ENCODE assay signal across 24 mouse cellular contexts in the genomic region with DNA sequence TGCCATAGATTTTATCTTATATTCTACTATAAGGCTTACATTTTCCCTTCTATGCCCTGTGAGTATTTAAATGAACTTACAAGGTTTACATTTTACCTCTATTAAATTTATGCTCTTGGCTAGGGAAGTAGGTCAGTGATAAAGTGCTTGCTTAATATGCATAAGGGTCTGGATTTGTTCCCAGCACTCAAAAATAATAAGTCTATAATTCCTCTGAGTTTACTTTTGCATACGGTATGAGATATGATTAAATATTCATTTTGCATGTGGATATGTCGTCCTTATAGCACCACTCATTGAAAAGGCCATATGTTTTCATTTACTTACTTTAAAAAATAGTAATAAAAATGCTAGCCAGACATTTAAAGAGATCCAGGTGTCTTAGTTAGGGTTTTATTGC.
"Had no signal": no experiment of that assay in that cellular context is flagged by ENCODE, and none has a peak within 500 bp of the region (broad histone marks: within the 10 kb centered on the region; RNA-seq: fewer than 3 reads in every experiment).

No protein-coding gene starts in this region.

- H3K4me2 ChIP-seq: heart, embryonic 12.5 days; hindbrain, embryonic 12.5 days; hindbrain, embryonic 14.5 days; intestine, embryonic 15.5 days; limb, embryonic 15.5 days; liver, embryonic 12.5 days had no signal

- DNase-seq: gastrocnemius, adult 2 months; gastrocnemius, postnatal 10 days; gastrocnemius, postnatal 25 days; heart, adult 18-20 months; heart, postnatal 10 days; heart, postnatal 4 days; kidney, adult 18-20 months; kidney, adult 8-10 months; kidney, postnatal 10 days; kidney, postnatal 25 days; kidney, postnatal 4 days had no signal

- H3K36me3 ChIP-seq: heart, embryonic 10.5 days; heart, embryonic 12.5 days; hindbrain, embryonic 10.5 days; hindbrain, embryonic 12.5 days; intestine, embryonic 15.5 days; limb, embryonic 15.5 days; liver, embryonic 12.5 days had no signal

- ATAC-seq: hindbrain, embryonic 16.5 days; inflammation-experienced regulatory T-cells, adult 6 months; intestine, embryonic 15.5 days; intestine, postnatal 0 days; liver, embryonic 12.5 days had no signal

- H3K9me3 ChIP-seq: heart, embryonic 10.5 days; heart, embryonic 12.5 days; hindbrain, embryonic 10.5 days; hindbrain, embryonic 12.5 days; intestine, embryonic 15.5 days; limb, embryonic 15.5 days; liver, embryonic 12.5 days had no signal

- H3K27me3 ChIP-seq: heart, embryonic 12.5 days; hindbrain, embryonic 12.5 days; intestine, embryonic 15.5 days; limb, embryonic 15.5 days; liver, embryonic 12.5 days had no signal

- H3K27ac ChIP-seq: gastrocnemius, adult 2 months; heart, embryonic 10.5 days; hindbrain, embryonic 10.5 days; hindbrain, embryonic 12.5 days; hindbrain, embryonic 14.5 days; intestine, embryonic 15.5 days; layer of hippocampus, adult 2 months; left cerebral cortex, adult 2 months; liver, embryonic 12.5 days had no signal

- H3K9ac ChIP-seq: heart, embryonic 12.5 days; hindbrain, embryonic 12.5 days; hindbrain, embryonic 14.5 days; intestine, embryonic 15.5 days; limb, embryonic 15.5 days; liver, embryonic 12.5 days had no signal

- H3K4me1 ChIP-seq: hindbrain, embryonic 10.5 days; hindbrain, embryonic 12.5 days; intestine, embryonic 15.5 days; liver, embryonic 12.5 days had no signal

- H3K4me3 ChIP-seq: gastrocnemius, adult 2 months; heart, embryonic 10.5 days; heart, embryonic 12.5 days; hindbrain, embryonic 10.5 days; hindbrain, embryonic 12.5 days; intestine, embryonic 15.5 days; layer of hippocampus, adult 2 months; left cerebral cortex, adult 2 months; limb, embryonic 15.5 days; liver, embryonic 12.5 days had no signal
